Mouse (Mus musculus) CH12.LX (cell line): Measurements from ENCODE around the gene Six6. TPM values are rescaled to one million over a fixed set of nuclear protein-coding genes. Genes with fewer than 3 reads are reported as not detected.

Experiments used
- DNase-seq: peaks from one replicate; pipeline ENCODE4 v3.0.0-alpha.2; 2013; ENCODE audit errors: extremely low read depth
- H3K27ac ChIP-seq: 2 replicates; pipeline ENCODE4 v1.5.1; 2012; ENCODE audit warnings: low read depth, mild to moderate bottlenecking, control low read depth, moderate library complexity; ENCODE audit not compliant: insufficient read depth
- H3K27me3 ChIP-seq: replicated peaks from 2 replicates; pipeline ENCODE3; 2012; ENCODE audit warnings: inconsistent platforms
- H3K36me3 ChIP-seq, 2 experiments: replicated peaks in 1 of 2; 2 replicates each; pipeline versions ENCODE3 to v1.6.1; 2012; ENCODE audit warnings: inconsistent platforms in 1 of 2, low read length in 1 of 2, mild to moderate bottlenecking in 1 of 2, mixed read lengths in 1 of 2, moderate library complexity in 1 of 2; ENCODE audit not compliant: control insufficient read depth in 1 of 2, insufficient read depth in 1 of 2
- H3K4me1 ChIP-seq, 2 experiments: 2 replicates each; pipeline ENCODE4 v1.6.1; 2012; ENCODE audit warnings: inconsistent platforms in 1 of 2, moderate library complexity in 1 of 2; ENCODE audit not compliant: insufficient read depth in 2 of 2, control insufficient read depth in 1 of 2
- H3K4me2 ChIP-seq: 2 replicates; pipeline ENCODE4 v1.6.1; 2012; ENCODE audit warnings: low read depth, mild to moderate bottlenecking, control low read depth; ENCODE audit not compliant: poor library complexity, insufficient read depth, severe bottlenecking
- H3K4me3 ChIP-seq, 3 experiments: fragments of 150-350 bp in 1 of 3; sonication (generic) in 1 of 3; replicated peaks in 1 of 3; 2 replicates each; pipeline versions ENCODE3 to v1.5.1; 2011 to 2012; ENCODE audit warnings: low read depth in 2 of 3, low read length in 2 of 3, mild to moderate bottlenecking in 2 of 3, moderate library complexity in 2 of 3, control low read depth in 1 of 3, improper control_type of control experiment in 1 of 3, inconsistent platforms in 1 of 3, mixed read lengths in 1 of 3; ENCODE audit not compliant: poor library complexity in 1 of 3
- H3K79me2 ChIP-seq: replicated peaks from 2 replicates; pipeline ENCODE4 v1.6.1; 2012; ENCODE audit warnings: mild to moderate bottlenecking, moderate library complexity; ENCODE audit not compliant: control insufficient read depth, poor library complexity, insufficient read depth, severe bottlenecking; ENCODE audit errors: extremely low read depth
- H3K9ac ChIP-seq: 2 replicates; pipeline ENCODE4 v1.6.1; 2012; ENCODE audit warnings: low read depth, mild to moderate bottlenecking, control low read depth, moderate library complexity; ENCODE audit not compliant: insufficient read depth
- H3K9me3 ChIP-seq: replicated peaks from 2 replicates; pipeline ENCODE3; 2012; ENCODE audit warnings: low read length, inconsistent platforms, mixed read lengths
- BHLHE40 ChIP-seq: IDR thresholded peaks from 2 replicates; pipeline ENCODE4 v1.6.1; 2011; ENCODE audit warnings: mild to moderate bottlenecking, low read depth, low read length, improper control_type of control experiment
- CHD2 ChIP-seq: IDR thresholded peaks from 2 replicates; pipeline ENCODE4 v1.6.1; 2011; ENCODE audit warnings: low read length, improper control_type of control experiment
- ETS1 ChIP-seq: conservative IDR thresholded peaks from 2 replicates; pipeline ENCODE4 v1.6.1; 2012; ENCODE audit warnings: low read depth, mild to moderate bottlenecking, inconsistent platforms, low read length, improper control_type of control experiment, moderate library complexity
- GABPA ChIP-seq: IDR thresholded peaks from 2 replicates; pipeline ENCODE4 v1.6.1; 2012; ENCODE audit warnings: low read depth, low read length, improper control_type of control experiment, inconsistent platforms; ENCODE audit not compliant: insufficient replicate concordance
- HCFC1 ChIP-seq: IDR thresholded peaks from 2 replicates; pipeline ENCODE4 v1.6.1; 2012; ENCODE audit warnings: low read depth, mild to moderate bottlenecking, inconsistent platforms, low read length, improper control_type of control experiment
- IRF4 ChIP-seq: IDR thresholded peaks from 2 replicates; pipeline ENCODE4 v1.6.1; 2014; ENCODE audit warnings: low read depth, mild to moderate bottlenecking, inconsistent platforms, low read length, improper control_type of control experiment
- JUN ChIP-seq: IDR thresholded peaks from 2 replicates; pipeline ENCODE4 v1.6.1; 2011; ENCODE audit warnings: low read depth, mild to moderate bottlenecking, low read length, improper control_type of control experiment, moderate library complexity; ENCODE audit not compliant: insufficient read depth
- JUND ChIP-seq: conservative IDR thresholded peaks from 2 replicates; pipeline ENCODE4 v1.6.1; 2011; ENCODE audit warnings: low read depth, low read length, improper control_type of control experiment
- KAT2A ChIP-seq: IDR thresholded peaks from 2 replicates; pipeline ENCODE4 v1.6.1; 2012; ENCODE audit warnings: low read length, improper control_type of control experiment, inconsistent platforms; ENCODE audit not compliant: insufficient replicate concordance
- MAX ChIP-seq: IDR thresholded peaks from 2 replicates; pipeline ENCODE4 v1.6.1; 2011; ENCODE audit warnings: low read length, improper control_type of control experiment
- MAZ ChIP-seq: IDR thresholded peaks from 2 replicates; pipeline ENCODE4 v1.6.1; 2012; ENCODE audit warnings: low read depth, mild to moderate bottlenecking, inconsistent platforms, low read length, improper control_type of control experiment, moderate library complexity
- MEF2A ChIP-seq: IDR thresholded peaks from 2 replicates; pipeline ENCODE4 v1.6.1; 2014; ENCODE audit warnings: low read depth, mild to moderate bottlenecking, inconsistent platforms, low read length, improper control_type of control experiment, borderline replicate concordance
- MXI1 ChIP-seq: IDR thresholded peaks from 2 replicates; pipeline ENCODE4 v1.6.1; 2011; ENCODE audit warnings: mild to moderate bottlenecking, low read depth, low read length, improper control_type of control experiment
- MYC ChIP-seq: IDR thresholded peaks from 2 replicates; pipeline ENCODE4 v1.6.1; 2011; ENCODE audit warnings: low read depth, mild to moderate bottlenecking, improper control_type of control experiment, low read length
- NRF1 ChIP-seq: IDR thresholded peaks from 2 replicates; pipeline ENCODE4 v1.6.1; 2014; ENCODE audit warnings: low read depth, mild to moderate bottlenecking, inconsistent platforms, low read length, improper control_type of control experiment, moderate library complexity
- PAX5 ChIP-seq: IDR thresholded peaks from 2 replicates; pipeline ENCODE4 v1.6.1; 2012; ENCODE audit warnings: low read length, inconsistent platforms, mixed read lengths
- POLR2A ChIP-seq: IDR thresholded peaks from 2 replicates; pipeline ENCODE4 v1.6.1; 2011; ENCODE audit warnings: low read depth, mild to moderate bottlenecking, improper control_type of control experiment, low read length
- RAD21 ChIP-seq: IDR thresholded peaks from 2 replicates; pipeline ENCODE4 v1.6.1; 2011; ENCODE audit warnings: low read depth, mild to moderate bottlenecking, low read length, improper control_type of control experiment, moderate library complexity
- RCOR1 ChIP-seq: conservative IDR thresholded peaks from 2 replicates; pipeline ENCODE4 v1.6.1; 2012; ENCODE audit warnings: low read depth, mild to moderate bottlenecking, inconsistent platforms, low read length, improper control_type of control experiment
- TBP ChIP-seq: conservative IDR thresholded peaks from 2 replicates; pipeline ENCODE4 v1.6.1; 2011; ENCODE audit warnings: low read depth, low read length, improper control_type of control experiment
- TCF12 ChIP-seq: IDR thresholded peaks from 2 replicates; pipeline ENCODE4 v1.6.1; 2014; ENCODE audit warnings: low read depth, mild to moderate bottlenecking, inconsistent platforms, low read length, improper control_type of control experiment
- UBTF ChIP-seq: IDR thresholded peaks from 2 replicates; pipeline ENCODE4 v1.6.1; 2012; ENCODE audit warnings: low read depth, mild to moderate bottlenecking, inconsistent platforms, low read length, improper control_type of control experiment, moderate library complexity
- USF1 ChIP-seq: IDR thresholded peaks from 2 replicates; pipeline ENCODE4 v1.6.1; 2014; ENCODE audit warnings: low read depth, mild to moderate bottlenecking, inconsistent platforms, low read length, improper control_type of control experiment
- ZC3H11A ChIP-seq: IDR thresholded peaks from 2 replicates; pipeline ENCODE4 v1.6.1; 2012; ENCODE audit warnings: low read depth, mild to moderate bottlenecking, inconsistent platforms, low read length, improper control_type of control experiment
- ZNF384 ChIP-seq: IDR thresholded peaks from 2 replicates; pipeline ENCODE4 v1.6.1; 2012; ENCODE audit warnings: low read depth, low read length, improper control_type of control experiment, inconsistent platforms
- dilution Hi-C: fragments of 300-500 bp; cut with MboI; formaldehyde crosslinking; loops from 2 replicates; pipeline ENCODE4 v1.14.3; 2020; ENCODE audit warnings: low sequenced_read_pairs; ENCODE audit not compliant: extremely low pct_unique_long_range_greater_than_20kb, extremely low pct_ligation_motif_present
- in situ Hi-C: fragments of 300-500 bp; cut with MboI; formaldehyde crosslinking; loops from 3 replicates; pipeline ENCODE4 v1.14.3; 2019; ENCODE audit warnings: low sequenced_read_pairs, low pct_ligation_motif_present, low pct_unique_long_range_greater_than_20kb, mixed read lengths
- polyA plus RNA-seq: library from polyadenylated mRNA; unstranded; fragments of >175 nt; gene quantifications from 2 replicates; pipeline ENCODE4 v1.2.1, GENCODE M21; 2012; ENCODE audit warnings: low read depth; ENCODE audit not compliant: insufficient read length
- total RNA-seq, 2 experiments: library from RNA; depleted of rRNA; stranded (reverse); fragments of 300-350 nt in 1 of 2; fragments of >200 nt in 1 of 2; gene quantifications; 2 replicates each; pipeline ENCODE4 v1.2.3; 2012 to 2014

Six6 gene
- total and polyA plus RNA-seq, 3 experiments: 0.13 to 0.87 TPM; not detected in 1

GRCm38 (mm10) chr12:72940071-72940821, 554 bp downstream of the Six6 start, which contains the start of gene 4930447C04Rik:
Gene 4930447C04Rik, minus strand, starts transcription at chr12:72940774.
- no peak for DNase-seq
- Histone ChIP-seq H3K9ac (no peak within 1 kb of the TSS), H3K36me3 (peaks cover 0 to 11% of the 10 kb centered on the region in 2 experiments), H3K4me3 (no peak within 1 kb of the TSS), H3K4me2 (no peak within 1 kb of the TSS), H3K27me3 (no peaks in the 10 kb centered on the region), H3K4me1 (peaks cover 0 to 7% of the 10 kb centered on the region in 2 experiments; a peak in 1 of 4 replicates), H3K27ac (no peak within 1 kb of the TSS), H3K9me3 (no peaks in the 10 kb centered on the region), H3K79me2 (no peaks in the 10 kb centered on the region)
- dilution Hi-C loops: no loop called here
- TF ChIP-seq CHD2: no peak
- no peak for TF ChIP-seq JUN
- no peak for TF ChIP-seq BHLHE40
- no peak for TF ChIP-seq POLR2A
- TF ChIP-seq MYC: no peak
- no peak for TF ChIP-seq IRF4
- no peak for TF ChIP-seq USF1
- TF ChIP-seq MAZ: no peak
- TF ChIP-seq RAD21: no peak
- no peak for TF ChIP-seq ZNF384
- TF ChIP-seq ETS1: no peak
- TF ChIP-seq MAX: no peak
- TF ChIP-seq NRF1: no peak
- TF ChIP-seq GABPA: no peak
- TF ChIP-seq PAX5: no peak
- no peak for TF ChIP-seq TBP
- no peak for TF ChIP-seq MEF2A
- TF ChIP-seq UBTF: no peak
- TF ChIP-seq TCF12: no peak
- in situ Hi-C loops: no loop called here

GRCm38 (mm10) chr12:72940822-72941397, 1.2 kb downstream of the Six6 start:
- no peak for DNase-seq

More at GRCm38 (mm10) chr12:72940822-72941397, 1.2 kb downstream of the Six6 start:
- TF ChIP-seq RAD21 (no peak), POLR2A (no peak), JUND (no peak), MXI1 (no peak), MYC (no peak), IRF4 (no peak), MEF2A (no peak), KAT2A (no peak), ZC3H11A (no peak), HCFC1 (no peak), RCOR1 (no peak), MAX (no peak)
- H3K4me1 ChIP-seq: peaks cover 0 to 7% of the 10 kb centered on the region in 2 experiments; a peak in 1 of 4 replicates
- H3K36me3 ChIP-seq: peaks cover 4 to 18% of the 10 kb centered on the region in 2 experiments
- peaks cover 5% of the 10 kb centered on the region for H3K9me3 ChIP-seq
- dilution Hi-C loops (no loop called here), in situ Hi-C loops (no loop called here)
- no peak overlapping the region for H3K27ac ChIP-seq
- H3K79me2 ChIP-seq: no peaks in the 10 kb centered on the region
- no peak overlapping the region for H3K9ac ChIP-seq
- no peak overlapping the region for H3K4me3 ChIP-seq
- H3K27me3 ChIP-seq: no peaks in the 10 kb centered on the region
- no peak overlapping the region for H3K4me2 ChIP-seq
